Mouse (Mus musculus) CH12.LX (cell line): ENCODE data around the gene Phf21a. TPM values are rescaled to one million over a fixed set of nuclear protein-coding genes. Genes with fewer than 3 reads are reported as not detected.
"Not testable (repeated sequence)": the region's sequence is repeated elsewhere in the genome, so short reads cannot be mapped to it uniquely, and the experiment has no call there.

Source experiments
- DNase-seq: peaks from one replicate; pipeline ENCODE4 v3.0.0-alpha.2; 2013; ENCODE audit errors: extremely low read depth
- H3K27ac ChIP-seq: 2 replicates; pipeline ENCODE4 v1.5.1; 2012; ENCODE audit warnings: low read depth, mild to moderate bottlenecking, control low read depth, moderate library complexity; ENCODE audit not compliant: insufficient read depth
- H3K27me3 ChIP-seq: replicated peaks from 2 replicates; pipeline ENCODE3; 2012; ENCODE audit warnings: inconsistent platforms
- H3K36me3 ChIP-seq, 2 experiments: replicated peaks in 1 of 2; 2 replicates each; pipeline versions ENCODE3 to v1.6.1; 2012; ENCODE audit warnings: inconsistent platforms in 1 of 2, low read length in 1 of 2, mild to moderate bottlenecking in 1 of 2, mixed read lengths in 1 of 2, moderate library complexity in 1 of 2; ENCODE audit not compliant: control insufficient read depth in 1 of 2, insufficient read depth in 1 of 2
- H3K4me1 ChIP-seq, 2 experiments: 2 replicates each; pipeline ENCODE4 v1.6.1; 2012; ENCODE audit warnings: inconsistent platforms in 1 of 2, moderate library complexity in 1 of 2; ENCODE audit not compliant: insufficient read depth in 2 of 2, control insufficient read depth in 1 of 2
- H3K4me2 ChIP-seq: 2 replicates; pipeline ENCODE4 v1.6.1; 2012; ENCODE audit warnings: low read depth, mild to moderate bottlenecking, control low read depth; ENCODE audit not compliant: poor library complexity, insufficient read depth, severe bottlenecking
- H3K4me3 ChIP-seq, 3 experiments: fragments of 150-350 bp in 1 of 3; sonication (generic) in 1 of 3; replicated peaks in 1 of 3; 2 replicates each; pipeline versions ENCODE3 to v1.5.1; 2011 to 2012; ENCODE audit warnings: low read depth in 2 of 3, low read length in 2 of 3, mild to moderate bottlenecking in 2 of 3, moderate library complexity in 2 of 3, control low read depth in 1 of 3, improper control_type of control experiment in 1 of 3, inconsistent platforms in 1 of 3, mixed read lengths in 1 of 3; ENCODE audit not compliant: poor library complexity in 1 of 3
- H3K79me2 ChIP-seq: replicated peaks from 2 replicates; pipeline ENCODE4 v1.6.1; 2012; ENCODE audit warnings: mild to moderate bottlenecking, moderate library complexity; ENCODE audit not compliant: control insufficient read depth, poor library complexity, insufficient read depth, severe bottlenecking; ENCODE audit errors: extremely low read depth
- H3K9ac ChIP-seq: 2 replicates; pipeline ENCODE4 v1.6.1; 2012; ENCODE audit warnings: low read depth, mild to moderate bottlenecking, control low read depth, moderate library complexity; ENCODE audit not compliant: insufficient read depth
- H3K9me3 ChIP-seq: replicated peaks from 2 replicates; pipeline ENCODE3; 2012; ENCODE audit warnings: low read length, inconsistent platforms, mixed read lengths
- CHD2 ChIP-seq: IDR thresholded peaks from 2 replicates; pipeline ENCODE4 v1.6.1; 2011; ENCODE audit warnings: low read length, improper control_type of control experiment
- CTCF ChIP-seq, 2 experiments: IDR thresholded peaks in 1 of 2; conservative IDR thresholded peaks in 1 of 2; 2 replicates each; pipeline ENCODE4 v1.5.1; 2011 to 2012; ENCODE audit warnings: low read depth in 2 of 2, low read length in 2 of 2, improper control_type of control experiment in 1 of 2, inconsistent platforms in 1 of 2, mild to moderate bottlenecking in 1 of 2, moderate library complexity in 1 of 2
- ELF1 ChIP-seq: IDR thresholded peaks from 2 replicates; pipeline ENCODE4 v1.6.1; 2014; ENCODE audit warnings: low read depth, mild to moderate bottlenecking, inconsistent platforms, low read length, improper control_type of control experiment
- EP300 ChIP-seq: IDR thresholded peaks from 2 replicates; pipeline ENCODE4 v1.6.1; 2011; ENCODE audit warnings: low read length, improper control_type of control experiment
- ETS1 ChIP-seq: conservative IDR thresholded peaks from 2 replicates; pipeline ENCODE4 v1.6.1; 2012; ENCODE audit warnings: low read depth, mild to moderate bottlenecking, inconsistent platforms, low read length, improper control_type of control experiment, moderate library complexity
- HCFC1 ChIP-seq: IDR thresholded peaks from 2 replicates; pipeline ENCODE4 v1.6.1; 2012; ENCODE audit warnings: low read depth, mild to moderate bottlenecking, inconsistent platforms, low read length, improper control_type of control experiment
- IRF4 ChIP-seq: IDR thresholded peaks from 2 replicates; pipeline ENCODE4 v1.6.1; 2014; ENCODE audit warnings: low read depth, mild to moderate bottlenecking, inconsistent platforms, low read length, improper control_type of control experiment
- MAFK ChIP-seq: IDR thresholded peaks from 2 replicates; pipeline ENCODE4 v1.6.1; 2011; ENCODE audit warnings: low read length, improper control_type of control experiment; ENCODE audit not compliant: insufficient replicate concordance
- POLR2AphosphoS2 ChIP-seq: IDR thresholded peaks from 2 replicates; pipeline ENCODE4 v1.6.1; 2011; ENCODE audit warnings: low read depth, low read length, improper control_type of control experiment
- SIN3A ChIP-seq: IDR thresholded peaks from 2 replicates; pipeline ENCODE4 v1.6.1; 2012; ENCODE audit warnings: low read length, improper control_type of control experiment, inconsistent platforms
- USF1 ChIP-seq: IDR thresholded peaks from 2 replicates; pipeline ENCODE4 v1.6.1; 2014; ENCODE audit warnings: low read depth, mild to moderate bottlenecking, inconsistent platforms, low read length, improper control_type of control experiment
- ZMIZ1 ChIP-seq: IDR thresholded peaks from 2 replicates; pipeline ENCODE4 v1.6.1; 2012; ENCODE audit warnings: low read depth, mild to moderate bottlenecking, inconsistent platforms, low read length, improper control_type of control experiment
- ZNF384 ChIP-seq: IDR thresholded peaks from 2 replicates; pipeline ENCODE4 v1.6.1; 2012; ENCODE audit warnings: low read depth, low read length, improper control_type of control experiment, inconsistent platforms
- dilution Hi-C: fragments of 300-500 bp; cut with MboI; formaldehyde crosslinking; loops from 2 replicates; pipeline ENCODE4 v1.14.3; 2020; ENCODE audit warnings: low sequenced_read_pairs; ENCODE audit not compliant: extremely low pct_unique_long_range_greater_than_20kb, extremely low pct_ligation_motif_present
- in situ Hi-C: fragments of 300-500 bp; cut with MboI; formaldehyde crosslinking; loops from 3 replicates; pipeline ENCODE4 v1.14.3; 2019; ENCODE audit warnings: low sequenced_read_pairs, low pct_ligation_motif_present, low pct_unique_long_range_greater_than_20kb, mixed read lengths
- polyA plus RNA-seq: library from polyadenylated mRNA; unstranded; fragments of >175 nt; gene quantifications from 2 replicates; pipeline ENCODE4 v1.2.1, GENCODE M21; 2012; ENCODE audit warnings: low read depth; ENCODE audit not compliant: insufficient read length
- total RNA-seq, 2 experiments: library from RNA; depleted of rRNA; stranded (reverse); fragments of 300-350 nt in 1 of 2; fragments of >200 nt in 1 of 2; gene quantifications; 2 replicates each; pipeline ENCODE4 v1.2.3; 2012 to 2014

Phf21a gene
- total and polyA plus RNA-seq, 3 experiments, result 10.2 to 24.5 (median 12.0) TPM

- dilution Hi-C loops (no loop called here), in situ Hi-C loops (no loop called here)
- peaks cover under 1% of the 10 kb centered on the region for H3K9me3 ChIP-seq
- no peak overlapping the region for H3K27ac ChIP-seq
- H3K9ac ChIP-seq, result no peak overlapping the region
- no peak overlapping the region for H3K4me3 ChIP-seq
- no peak for TF ChIP-seq EP300
- TF ChIP-seq CTCF (conservative IDR thresholded peaks at IDR 0.05 in 1 of 2, IDR thresholded peaks at IDR 0.05 in 1 of 2; ENCODE audit: low read depth in 2 of 2, low read length in 2 of 2), result no peak
- TF ChIP-seq MAFK, result no peak
- TF ChIP-seq POLR2AphosphoS2, result no peak
- TF ChIP-seq CHD2, result no peak
- no peak for TF ChIP-seq IRF4
- no peak for TF ChIP-seq ZMIZ1
- no peak for TF ChIP-seq USF1
- TF ChIP-seq ELF1, result no peak
- no peaks in the 10 kb centered on the region for H3K79me2 ChIP-seq
- no peak overlapping the region for H3K4me2 ChIP-seq
- H3K27me3 ChIP-seq, result no peaks in the 10 kb centered on the region
- H3K36me3 ChIP-seq, result no peaks in the 10 kb centered on the region
- no peak for DNase-seq
- H3K4me1 ChIP-seq, result peaks cover 0 to 15% of the 10 kb centered on the region in 2 experiments; a peak in 3 of 4 replicates
Measured at GRCm38 (mm10) chr2:92143932-92144331, 51.0 kb downstream of the Phf21a start.

DNA sequence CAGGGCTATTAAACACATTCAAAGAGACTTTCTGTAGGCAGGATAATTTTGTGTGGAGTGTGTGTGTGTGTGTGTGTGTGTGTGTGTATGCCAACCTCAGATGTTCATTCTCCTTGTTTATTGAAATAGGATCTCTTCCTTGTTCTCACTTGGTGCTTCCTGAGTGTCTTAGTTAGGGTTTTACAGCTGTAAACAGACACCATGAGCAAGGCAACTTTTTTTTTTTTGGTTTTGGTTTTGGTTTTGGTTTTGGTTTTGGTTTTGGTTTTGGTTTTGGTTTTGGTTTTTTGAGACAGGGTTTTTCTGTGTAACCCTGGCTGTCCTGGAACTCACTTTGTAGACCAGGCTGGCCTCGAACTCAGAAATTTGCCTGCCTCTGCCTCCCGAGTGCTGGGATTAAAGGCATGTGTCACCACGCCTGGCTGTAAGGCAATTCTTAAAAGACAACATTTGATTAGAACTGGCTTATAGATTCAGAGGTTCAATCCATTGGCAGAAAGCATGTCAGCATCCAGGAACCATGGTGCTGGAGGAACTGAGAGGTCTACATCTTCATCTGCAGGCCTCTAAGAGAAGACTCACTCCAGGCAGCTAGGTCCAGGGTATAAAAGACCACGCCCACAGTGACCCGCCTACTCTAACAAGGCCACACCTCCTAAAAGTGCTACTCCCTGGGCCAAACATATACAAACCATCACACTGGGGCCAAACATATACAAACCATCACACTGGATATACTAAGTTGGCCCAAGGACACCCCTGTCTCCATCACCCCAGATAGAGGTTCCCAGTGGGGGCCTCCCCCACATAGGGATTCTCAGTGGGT lies 55.2 kb downstream of the Phf21a start:
- H3K4me2 ChIP-seq, dilution Hi-C loops, H3K36me3 ChIP-seq, in situ Hi-C loops, H3K9ac ChIP-seq, H3K4me3 ChIP-seq, H3K27me3 ChIP-seq, H3K27ac ChIP-seq: not testable (repeated sequence)
- H3K4me1 ChIP-seq, result peaks cover 0 to 15% of the 10 kb centered on the region in 2 experiments; a peak in 3 of 4 replicates
- DNase-seq, result peak; percentile 38
- 0 out of 2 replicates have a peak, but pooled peaks have one; percentile 21 for TF ChIP-seq EP300
- TF ChIP-seq ETS1, result peak; percentile 97
- peak; percentile 29; the same call in 1 of the 2 replicates for TF ChIP-seq HCFC1
- peak; percentile 88 for TF ChIP-seq ZNF384
- TF ChIP-seq SIN3A, result 0 out of 2 replicates have a peak, but pooled peaks have one; percentile 21
- peak; percentile 54; the same call in 1 of the 2 replicates for TF ChIP-seq IRF4
- TF ChIP-seq, all 38 proteins: peak for 6; not testable (repeated sequence) for 32
- H3K9me3 ChIP-seq, H3K79me2 ChIP-seq: not testable (repeated sequence)
